In the genomic region with DNA sequence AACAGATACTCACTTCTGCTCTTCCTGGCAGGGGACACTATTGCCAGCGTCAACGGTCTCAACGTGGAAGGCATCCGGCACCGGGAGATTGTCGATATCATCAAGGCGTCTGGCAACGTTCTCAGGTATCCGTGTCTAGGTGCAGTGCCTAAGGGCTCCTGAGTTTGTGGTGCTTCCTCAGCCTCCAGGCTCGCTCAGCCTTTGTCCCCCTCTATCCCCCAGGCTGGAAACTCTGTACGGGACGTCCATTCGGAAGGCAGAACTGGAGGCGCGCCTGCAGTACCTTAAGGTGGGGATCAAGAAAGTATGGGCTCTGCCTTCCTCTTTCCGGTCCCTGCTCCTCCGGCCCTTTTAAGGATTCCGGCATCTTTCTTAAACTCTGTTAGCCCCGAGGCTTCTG, we compare ENCODE assay signal across 18 mouse cellular contexts.
"Had no signal": no experiment of that assay in that cellular context is flagged by ENCODE, and none has a peak within 500 bp of the region (broad histone marks: within the 10 kb centered on the region; RNA-seq: fewer than 3 reads in every experiment).

No protein-coding gene starts in this region.

- H3K4me3 ChIP-seq: heart, adult 2 months; heart, embryonic 13.5 days; heart, embryonic 15.5 days; hindbrain, embryonic 13.5 days; hindbrain, embryonic 15.5 days; kidney, embryonic 15.5 days; layer of hippocampus, adult 2 months; left cerebral cortex, adult 2 months; limb, embryonic 10.5 days; limb, embryonic 12.5 days; liver, embryonic 13.5 days; liver, embryonic 15.5 days had no signal

- H3K27ac ChIP-seq: heart, adult 2 months; heart, embryonic 13.5 days; heart, embryonic 15.5 days; hindbrain, embryonic 13.5 days; hindbrain, embryonic 15.5 days; hindbrain, postnatal 0 days; kidney, embryonic 15.5 days; kidney, postnatal 0 days; limb, embryonic 10.5 days; limb, embryonic 12.5 days; liver, embryonic 13.5 days; liver, embryonic 15.5 days had no signal

- DNase-seq: gastrocnemius, postnatal 10 days; gastrocnemius, postnatal 36 days; kidney, postnatal 14 days; liver; liver, embryonic 13.5 days had no signal

- H3K4me1 ChIP-seq: liver, embryonic 15.5 days had no signal
